Mouse (Mus musculus) forebrain, embryonic 12.5 days (tissue): Measurements from ENCODE around the gene Elof1. TPM values are rescaled to one million over a fixed set of nuclear protein-coding genes. Genes with fewer than 3 reads are reported as not detected.
"Not testable (repeated sequence)": the region's sequence is repeated elsewhere in the genome, so short reads cannot be mapped to it uniquely, and the experiment has no call there.

ENCODE experiments used
- ATAC-seq: fragments of 200-750 bp; cut with Nextera tagmentation; 2 replicates; pipeline ENCODE4 v1.8.0; 2017; ENCODE audit warnings: moderate TSS enrichment; ENCODE audit not compliant: low FRiP score
- H3K27ac ChIP-seq: fragments of 300-500 bp; sonication (generic); 2 replicates; pipeline ENCODE4 v1.5.1; 2016; ENCODE audit warnings: mild to moderate bottlenecking
- H3K27me3 ChIP-seq: fragments of 300-500 bp; sonication (generic); 2 replicates; pipeline ENCODE4 v1.6.1; 2016; ENCODE audit warnings: mild to moderate bottlenecking
- H3K36me3 ChIP-seq: fragments of 300-500 bp; sonication (generic); replicated peaks from 2 replicates; pipeline ENCODE4 v1.6.1; 2016; ENCODE audit warnings: mild to moderate bottlenecking
- H3K4me1 ChIP-seq: fragments of 300-500 bp; sonication (generic); 2 replicates; pipeline ENCODE4 v1.6.1; 2016
- H3K4me2 ChIP-seq: fragments of 300-500 bp; sonication (generic); 2 replicates; pipeline ENCODE4 v1.6.1; 2016; ENCODE audit warnings: mild to moderate bottlenecking, moderate library complexity
- H3K4me3 ChIP-seq: fragments of 300-500 bp; sonication (generic); replicated peaks from 2 replicates; pipeline ENCODE4 v1.5.1; 2016; ENCODE audit warnings: mild to moderate bottlenecking
- H3K9ac ChIP-seq: fragments of 300-500 bp; sonication (generic); 2 replicates; pipeline ENCODE4 v1.6.1; 2016; ENCODE audit warnings: mild to moderate bottlenecking
- H3K9me3 ChIP-seq: fragments of 300-500 bp; sonication (generic); 2 replicates; pipeline ENCODE4 v1.6.1; 2016
- WGBS: fragments of 180-500 bp; shearing (Covaris S2); methylation state at CpG from one replicate; pipeline ENCODE4 v1.1.7; 2016; 5-methylcytosine and 5-hydroxymethylcytosine counted together
- polyA plus RNA-seq: library from polyadenylated mRNA; unstranded; fragments of >200 nt; fragmentation: Nextera tagmentation; extraction: Ambion mirVana; gene quantifications from 2 replicates; pipeline ENCODE4 v1.2.1, GENCODE M21; 2016

Gene Elof1
- polyA plus RNA-seq, 1 experiment from 2014 or later = 186 TPM

GRCm38 (mm10) chr9:22150946-22151345, 34.0 kb upstream of the Elof1 start:
- Histone ChIP-seq H3K9ac (no peak overlapping the region), H3K9me3 (0 out of 2 replicates have a peak, but pooled peaks cover 4% of the 10 kb centered on the region), H3K4me1 (0 out of 2 replicates have a peak, but pooled peaks cover 3% of the 10 kb centered on the region), H3K4me2 (no peak overlapping the region), H3K27ac (no peak overlapping the region), H3K36me3 (no peaks in the 10 kb centered on the region), H3K27me3 (no peaks in the 10 kb centered on the region), H3K4me3 (no peak overlapping the region)
- no peak for ATAC-seq
- WGBS = 90% methylated on average over 2 of the region's 2 CpGs

DNA sequence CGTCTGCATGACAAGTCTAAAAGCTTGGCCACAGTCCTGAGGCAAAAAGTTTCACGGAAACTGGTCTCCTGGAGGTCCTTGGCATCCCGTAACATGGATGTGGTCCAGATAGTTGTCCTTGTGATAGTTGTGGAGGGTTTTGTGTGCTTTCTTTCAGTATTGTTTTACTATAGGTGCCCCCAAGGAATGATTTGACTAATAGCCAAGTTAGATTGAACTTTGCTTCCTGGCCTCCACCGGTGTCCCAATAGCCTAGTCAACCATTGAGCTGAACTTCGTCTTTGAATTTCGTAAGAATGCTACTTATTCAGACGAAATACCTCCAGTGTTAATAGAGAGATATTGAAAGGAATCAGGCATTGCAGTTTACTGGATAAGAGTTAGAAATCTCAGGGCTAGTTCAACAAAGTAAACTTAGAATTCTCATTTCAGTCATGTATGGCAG, 33.3 kb upstream of the Elof1 start:
- not testable (repeated sequence) for H3K36me3 ChIP-seq, H3K4me3 ChIP-seq, ATAC-seq, H3K9me3 ChIP-seq, H3K4me1 ChIP-seq, H3K27me3 ChIP-seq, H3K4me2 ChIP-seq, H3K27ac ChIP-seq, H3K9ac ChIP-seq
- WGBS = 89% methylated on average over 7 of the region's 7 CpGs

DNA sequence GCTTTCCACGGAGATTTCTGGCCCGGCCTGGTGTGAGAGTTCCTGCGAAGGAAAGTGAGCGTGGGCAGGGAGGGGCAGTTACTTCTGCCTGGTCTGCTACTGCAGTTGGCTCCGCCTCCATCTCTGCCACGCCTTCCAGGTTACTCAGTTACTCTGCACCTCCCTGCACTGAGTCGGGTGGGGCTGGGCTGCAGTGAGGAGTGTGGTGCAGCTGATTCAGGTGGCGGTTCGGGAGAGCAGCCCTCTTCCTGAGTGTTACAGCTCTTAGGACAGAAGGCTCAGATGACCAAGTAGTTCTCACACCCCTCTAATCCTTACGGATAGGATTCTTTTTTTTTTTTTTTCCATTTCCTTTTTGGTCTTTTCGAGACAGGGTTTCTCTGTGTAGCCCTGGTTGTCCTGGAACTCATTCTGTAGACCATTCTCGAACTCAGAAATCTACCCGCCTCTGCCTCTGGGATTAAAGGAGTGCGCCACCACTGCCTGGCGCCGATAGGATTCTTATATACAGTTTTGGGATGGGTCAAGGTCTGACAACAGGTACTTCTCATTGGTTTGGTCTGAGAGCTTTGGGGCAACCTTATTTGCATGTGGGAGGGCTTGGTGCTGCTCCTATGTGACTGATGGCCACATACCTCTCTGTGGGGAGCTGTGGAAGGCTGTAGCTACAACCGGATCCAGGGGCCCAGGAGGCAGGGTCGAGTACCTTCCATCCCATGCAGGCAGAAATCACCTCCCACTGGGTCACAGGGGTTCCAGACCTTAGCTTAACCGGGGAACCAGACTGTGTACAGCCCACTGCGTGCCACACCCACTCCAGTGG, 32.7 kb upstream of the Elof1 start:
- no peak for ATAC-seq
- Histone ChIP-seq H3K4me1 (no peaks in the 10 kb centered on the region), H3K27ac (no peak overlapping the region), H3K36me3 (no peaks in the 10 kb centered on the region), H3K27me3 (no peaks in the 10 kb centered on the region), H3K9ac (no peak overlapping the region), H3K9me3 (0 out of 2 replicates have a peak, but pooled peaks cover 4% of the 10 kb centered on the region), H3K4me3 (no peak overlapping the region), H3K4me2 (no peak overlapping the region)
- WGBS = 83% methylated on average over 20 of the region's 20 CpGs

DNA sequence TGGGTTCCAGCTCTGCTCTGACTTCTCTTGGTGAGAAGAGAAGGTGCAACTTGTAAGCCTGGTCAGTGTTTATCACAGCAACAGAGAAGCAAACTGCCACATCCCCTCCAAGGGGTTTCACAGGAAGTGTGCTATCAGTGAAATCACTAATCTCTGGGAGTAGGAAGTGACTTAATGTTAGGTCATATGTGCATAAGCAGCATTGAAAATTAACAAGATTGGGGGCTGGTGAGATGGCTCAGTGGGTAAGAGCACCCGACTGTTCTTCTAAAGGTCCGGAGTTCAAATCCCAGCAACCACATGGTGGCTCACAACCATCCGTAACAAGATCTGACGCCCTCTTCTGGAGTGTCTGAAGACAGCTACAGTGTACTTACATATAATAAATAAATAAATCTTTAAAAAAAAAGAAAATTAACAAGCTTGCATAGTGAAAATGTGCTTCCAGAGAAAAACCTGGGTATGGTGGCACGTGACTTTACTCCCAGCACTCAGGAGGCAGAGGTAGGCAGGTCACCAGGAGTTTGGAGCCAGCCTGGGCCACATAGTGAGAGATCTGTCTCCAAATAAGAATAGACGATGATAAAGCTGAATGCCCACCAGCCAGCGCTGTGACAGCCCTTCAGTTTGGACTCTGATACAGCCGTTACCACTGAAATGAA, 27.5 kb upstream of the Elof1 start:
- no peak overlapping the region for H3K9ac ChIP-seq
- H3K4me2 ChIP-seq = no peak overlapping the region
- H3K27ac ChIP-seq = no peak overlapping the region
- 0 out of 2 replicates have a peak, but pooled peaks cover 4% of the 10 kb centered on the region for H3K9me3 ChIP-seq
- no peak overlapping the region for H3K4me3 ChIP-seq
- no peak for ATAC-seq
- H3K4me1 ChIP-seq = no peaks in the 10 kb centered on the region; the same call in 1 of the 2 replicates
- H3K36me3 ChIP-seq = no peaks in the 10 kb centered on the region
- WGBS = 88% methylated on average over 8 of the region's 8 CpGs
- no peaks in the 10 kb centered on the region for H3K27me3 ChIP-seq

DNA sequence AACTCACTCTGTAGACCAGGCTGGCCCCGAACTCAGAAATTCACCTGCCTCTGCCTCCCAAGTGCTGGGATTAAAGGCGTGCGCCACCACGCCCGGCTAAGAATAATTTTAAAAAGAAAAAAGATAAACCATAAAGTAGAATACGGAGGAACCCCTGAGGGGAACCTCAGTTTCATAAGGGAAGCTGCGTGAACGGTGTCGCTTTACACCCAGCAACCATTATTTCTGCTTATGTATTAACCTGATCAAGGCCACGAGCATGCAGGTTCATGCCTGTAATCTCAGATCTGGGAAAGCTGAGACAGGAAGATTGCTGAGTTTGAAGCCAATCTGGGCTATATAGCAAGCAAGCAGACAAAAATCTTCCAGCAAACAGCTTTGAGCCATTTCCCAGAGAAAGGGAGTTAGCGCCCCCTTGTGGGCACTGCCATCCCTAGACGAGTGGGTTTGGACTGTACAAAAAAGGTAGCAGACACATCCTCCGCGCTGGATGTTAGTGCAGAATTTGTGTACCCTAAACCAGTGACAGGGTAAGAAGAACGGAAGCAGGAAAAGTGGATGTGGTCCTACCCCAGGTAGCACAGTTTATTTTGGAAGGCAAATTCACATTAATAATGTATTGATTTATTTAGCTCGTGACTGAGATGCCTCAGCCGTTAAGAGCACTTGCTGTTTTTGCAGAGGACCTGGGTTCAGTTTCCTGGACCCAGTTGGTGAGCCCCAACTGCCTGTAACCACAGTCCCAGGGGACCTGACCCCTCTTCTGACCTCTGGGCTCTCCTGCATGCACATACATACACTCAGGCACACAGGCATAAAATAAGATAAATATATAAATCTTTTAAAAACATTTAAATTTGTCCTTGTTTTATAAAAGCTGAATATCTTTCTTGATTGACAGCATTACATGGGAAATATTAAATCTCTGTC, 26.4 kb upstream of the Elof1 start:
- H3K4me3 ChIP-seq = no peak overlapping the region
- no peaks in the 10 kb centered on the region; the same call in 1 of the 2 replicates for H3K4me1 ChIP-seq
- H3K9ac ChIP-seq = no peak overlapping the region
- no peaks in the 10 kb centered on the region for H3K36me3 ChIP-seq
- no peak overlapping the region for H3K4me2 ChIP-seq
- H3K27ac ChIP-seq = no peak overlapping the region
- ATAC-seq = peak; percentile 36; the same call in 1 of the 2 replicates
- H3K27me3 ChIP-seq = no peaks in the 10 kb centered on the region
- WGBS = 60% methylated on average over 17 of the region's 17 CpGs
- H3K9me3 ChIP-seq = 0 out of 2 replicates have a peak, but pooled peaks cover 4% of the 10 kb centered on the region

GRCm38 (mm10) chr9:22139746-22140145, 22.8 kb upstream of the Elof1 start:
- H3K9me3 ChIP-seq = no peaks in the 10 kb centered on the region
- 90% methylated on average over 5 of the region's 5 CpGs for WGBS
- peaks cover 14% of the 10 kb centered on the region; the same call in 1 of the 2 replicates for H3K27me3 ChIP-seq
- no peak overlapping the region for H3K4me3 ChIP-seq
- no peak overlapping the region for H3K27ac ChIP-seq
- ATAC-seq = no peak
- no peak overlapping the region for H3K4me2 ChIP-seq
- no peak overlapping the region for H3K9ac ChIP-seq
- H3K4me1 ChIP-seq = peaks cover 8% of the 10 kb centered on the region; the same call in 1 of the 2 replicates
- no peaks in the 10 kb centered on the region for H3K36me3 ChIP-seq

DNA sequence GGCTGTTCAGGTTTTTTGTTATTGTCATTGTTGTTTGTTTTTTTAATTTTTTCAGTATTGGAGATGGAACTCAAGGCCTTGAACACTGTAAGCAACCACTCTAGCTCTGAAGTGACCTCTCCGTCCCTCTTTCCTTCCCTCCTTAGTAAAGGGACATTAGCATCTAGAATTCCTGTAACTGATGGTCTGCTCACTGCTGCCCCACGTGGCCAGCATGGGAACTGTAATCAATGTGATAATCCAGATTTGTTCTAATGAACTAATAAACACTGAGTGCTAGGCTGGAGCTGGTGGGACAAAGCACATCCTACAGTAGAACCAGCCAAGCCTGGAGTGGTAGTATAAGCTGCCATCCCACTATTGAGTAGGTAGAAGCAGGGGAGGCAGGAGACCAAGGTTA, 21.5 kb upstream of the Elof1 start:
- 37% methylated on average over 2 of the region's 2 CpGs for WGBS
- H3K9ac ChIP-seq = no peak overlapping the region

GRCm38 (mm10) chr9:22136765-22137547, 20.0 kb upstream of the Elof1 start:
- no peak overlapping the region for H3K4me3 ChIP-seq
- 6% methylated on average over 22 of the region's 23 CpGs for WGBS
- no peak overlapping the region for H3K4me2 ChIP-seq

More for the DNA sequence above, 21.5 kb upstream of the Elof1 start:
- Histone ChIP-seq H3K27me3 (peaks cover 14% of the 10 kb centered on the region; the same call in 1 of the 2 replicates), H3K9me3 (no peaks in the 10 kb centered on the region), H3K4me3 (no peak overlapping the region), H3K27ac (no peak overlapping the region), H3K4me2 (no peak overlapping the region), H3K4me1 (peaks cover 8% of the 10 kb centered on the region; the same call in 1 of the 2 replicates), H3K36me3 (no peaks in the 10 kb centered on the region)
- no peak for ATAC-seq

GRCm38 (mm10) chr9:22135644-22136390, 18.8 kb upstream of the Elof1 start, which contains the start of gene Acp5:
TSS of gene Acp5 (minus strand) at chr9:22135711.
- Histone ChIP-seq H3K4me3 (no peak within 1 kb of the TSS), H3K36me3 (no peaks in the 10 kb centered on the region), H3K4me2 (no peak within 1 kb of the TSS), H3K27ac (no peak within 1 kb of the TSS), H3K4me1 (peaks cover 19% of the 10 kb centered on the region; the same call in 1 of the 2 replicates), H3K27me3 (peaks cover 37% of the 10 kb centered on the region), H3K9me3 (no peaks in the 10 kb centered on the region), H3K9ac (no peak within 1 kb of the TSS)
- WGBS = 81% methylated on average over 7 of the region's 7 CpGs
- ATAC-seq = no peak

More at GRCm38 (mm10) chr9:22136765-22137547, 20.0 kb upstream of the Elof1 start:
- Histone ChIP-seq H3K4me1 (peaks cover 10% of the 10 kb centered on the region; the same call in 1 of the 2 replicates), H3K27me3 (peaks cover 26% of the 10 kb centered on the region), H3K9me3 (no peaks in the 10 kb centered on the region), H3K9ac (no peak overlapping the region), H3K27ac (no peak overlapping the region), H3K36me3 (no peaks in the 10 kb centered on the region)
- no peak for ATAC-seq

DNA sequence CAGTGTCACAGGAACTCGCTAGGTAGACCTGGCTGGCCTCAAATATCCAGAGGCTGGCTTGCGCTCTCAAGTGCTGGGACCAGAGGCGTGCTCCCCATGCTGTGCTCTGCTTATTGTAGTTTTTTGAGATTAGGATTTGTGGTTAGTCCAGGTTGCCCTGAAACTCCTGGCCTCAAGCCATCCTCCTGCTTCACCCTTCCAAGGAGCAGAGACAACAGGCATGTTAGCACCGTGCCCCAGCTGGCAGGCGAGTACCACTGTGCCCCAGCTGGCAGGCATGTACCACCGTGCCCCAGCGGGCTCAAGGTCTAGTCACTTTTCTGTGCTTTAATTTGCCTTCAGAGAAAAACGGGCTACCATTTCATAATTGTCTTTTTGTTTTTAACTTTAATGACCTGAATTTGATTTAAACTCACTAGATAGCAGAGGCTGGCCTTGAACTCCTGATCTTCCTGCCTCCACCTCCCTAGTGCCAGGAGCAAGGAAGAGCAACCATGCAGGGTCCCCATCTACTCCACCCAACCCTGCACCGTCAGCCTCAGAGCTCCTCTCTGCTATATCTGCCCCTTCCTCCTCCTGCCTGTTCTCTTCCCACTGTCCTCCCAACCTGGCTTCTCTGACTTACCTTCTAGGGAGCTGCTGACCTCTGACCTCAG, 18.1 kb upstream of the Elof1 start:
- H3K4me1 ChIP-seq = peaks cover 19% of the 10 kb centered on the region; the same call in 1 of the 2 replicates
- no peak overlapping the region for H3K4me3 ChIP-seq
- no peak overlapping the region for H3K4me2 ChIP-seq
- H3K9me3 ChIP-seq = no peaks in the 10 kb centered on the region
- no peak for ATAC-seq
- no peak overlapping the region for H3K27ac ChIP-seq
- H3K36me3 ChIP-seq = no peaks in the 10 kb centered on the region
- peaks cover 44% of the 10 kb centered on the region for H3K27me3 ChIP-seq
- WGBS = 82% methylated on average over 9 of the region's 9 CpGs
- no peak overlapping the region for H3K9ac ChIP-seq
